Mouse (Mus musculus): Measurements from ENCODE around the gene Cilp.

Gene Cilp

DNA sequence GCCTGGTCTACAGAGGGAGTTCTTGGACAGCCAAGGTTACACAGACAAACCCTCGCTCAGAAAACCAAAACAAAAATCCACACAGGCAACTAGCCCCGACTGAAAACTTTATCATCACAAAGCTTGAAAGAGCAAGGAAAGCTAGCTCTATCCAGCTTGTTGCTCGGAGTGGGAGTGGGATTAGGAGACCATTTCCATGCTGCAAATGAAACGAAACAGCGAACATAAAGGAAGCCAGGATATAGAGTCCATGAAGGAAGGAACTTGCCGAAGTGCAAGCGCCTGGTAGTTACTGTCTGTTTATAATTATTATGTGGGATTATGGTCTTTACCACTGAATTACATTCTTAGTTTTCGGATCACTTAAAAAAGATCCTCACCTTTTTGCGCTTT lies 28.6 kb downstream of the Cilp start:
- DNase-seq (ENCODE audit: low read depth, low spot score): no peak

DNA sequence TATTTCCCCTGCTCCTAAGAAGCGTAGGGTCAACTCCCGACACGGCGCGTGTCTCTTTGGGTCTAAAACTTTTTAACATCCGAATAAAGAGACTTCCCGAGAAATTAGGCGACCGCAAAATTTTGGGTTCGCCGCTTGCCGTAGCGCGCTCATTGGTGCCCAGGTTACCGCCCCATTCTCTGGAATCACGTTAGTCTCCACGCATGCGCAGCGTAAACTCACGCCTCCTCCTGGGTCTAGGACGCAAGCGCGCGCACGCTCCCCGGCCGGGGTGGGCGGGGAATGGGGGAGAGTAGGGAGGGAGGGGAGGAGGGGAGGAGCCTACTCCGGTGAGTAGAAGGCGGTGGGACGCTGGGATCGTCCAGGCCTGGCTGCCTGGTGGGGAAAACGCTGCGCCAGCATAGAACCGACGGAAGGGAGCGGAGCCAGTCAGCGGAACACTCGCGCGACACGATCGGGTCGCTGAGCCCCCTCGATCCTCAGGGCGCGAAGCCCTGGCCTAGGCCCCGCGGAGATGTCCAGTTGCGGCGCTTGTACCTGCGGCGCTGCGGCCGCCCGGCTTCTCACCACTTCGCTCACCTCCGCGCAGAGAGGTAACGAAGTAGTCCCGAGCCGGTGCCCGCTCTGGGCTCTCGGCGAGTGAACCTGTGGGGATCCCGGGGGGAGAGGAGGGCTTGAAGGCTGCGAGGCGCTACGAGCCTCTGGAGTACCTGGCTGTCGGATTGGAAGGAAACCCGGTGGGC lies 29.2 kb downstream of the Cilp start, which contains the start of gene Clpx:
Gene Clpx, plus strand, starts transcription at position 288 of the 743 bp plus-strand sequence.
- peak; percentile 99 for DNase-seq (ENCODE audit: low read depth, low spot score)

DNA sequence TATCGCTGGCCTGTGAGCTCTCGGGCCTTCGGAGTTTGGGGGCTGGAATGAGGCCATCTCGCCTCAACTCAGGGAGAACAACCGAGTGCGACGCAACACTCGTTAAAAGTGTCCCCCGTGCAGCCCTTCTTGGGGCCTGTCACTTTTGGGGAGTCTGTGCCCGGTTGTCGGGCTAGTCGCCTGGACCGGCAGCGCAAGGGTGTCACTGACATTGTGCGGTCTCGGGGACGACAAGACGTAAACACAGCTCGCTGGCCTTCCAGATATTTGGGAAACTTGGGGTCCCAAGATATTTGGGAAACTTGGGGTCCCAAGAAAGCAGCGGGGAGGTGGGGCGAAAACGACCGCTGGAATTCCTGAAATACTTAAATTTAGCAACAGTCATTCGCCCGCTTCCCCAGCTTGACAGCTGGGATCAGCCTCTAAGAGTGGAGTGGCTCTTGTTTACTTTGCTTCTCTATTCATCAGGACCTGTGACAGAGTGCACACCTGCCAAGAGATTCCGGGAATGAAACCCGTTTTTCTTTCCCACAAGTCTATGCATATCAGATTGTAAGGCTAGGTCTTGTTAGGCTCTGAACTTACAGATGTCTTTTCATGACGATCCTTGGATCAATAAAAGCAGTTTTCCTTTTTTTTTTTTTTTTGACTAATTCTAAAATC lies 29.9 kb downstream of the Cilp start:
- no peak for DNase-seq (ENCODE audit: low read depth, low spot score)

DNA sequence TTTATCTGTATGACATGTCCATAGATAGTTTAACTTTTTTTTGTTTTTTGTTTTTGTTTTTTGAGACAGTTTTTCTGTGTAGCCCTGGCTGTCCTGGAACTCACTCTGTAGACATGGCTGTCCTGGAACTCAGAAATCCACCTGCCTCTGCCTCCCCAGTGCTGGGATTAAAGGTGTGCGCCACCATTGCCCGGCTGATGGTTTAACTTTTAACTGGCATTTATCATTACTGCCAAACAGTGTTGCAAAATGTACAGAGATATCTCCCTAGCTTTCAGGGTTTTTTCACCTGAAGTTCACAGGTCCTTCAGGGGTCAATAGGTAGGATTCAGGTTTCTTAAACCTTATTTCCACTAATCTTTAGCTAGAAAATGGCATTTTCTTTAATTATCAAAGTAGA lies 32.1 kb downstream of the Cilp start:
- DNase-seq (ENCODE audit: low read depth, low spot score): no peak

DNA sequence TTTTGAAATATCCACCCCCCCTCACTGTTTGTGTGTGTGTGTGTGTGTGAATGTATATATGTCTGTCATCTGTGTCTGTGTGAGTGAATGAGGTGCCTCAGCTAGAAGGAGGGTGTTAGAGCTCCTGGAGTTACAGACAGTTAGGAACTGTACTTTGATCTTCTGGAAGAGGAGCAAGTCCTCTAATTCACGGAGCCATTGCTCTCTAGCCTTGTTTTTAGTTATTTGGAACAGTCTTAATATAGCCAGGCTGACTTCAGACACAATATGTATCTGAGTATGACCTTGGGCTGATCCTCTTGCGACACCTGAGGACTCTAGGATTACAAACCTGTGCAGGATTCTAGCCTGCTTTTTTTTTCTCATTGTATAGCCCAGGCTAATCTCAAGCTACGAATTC lies 33.8 kb downstream of the Cilp start:
- DNase-seq (ENCODE audit: low read depth, low spot score): no peak

DNA sequence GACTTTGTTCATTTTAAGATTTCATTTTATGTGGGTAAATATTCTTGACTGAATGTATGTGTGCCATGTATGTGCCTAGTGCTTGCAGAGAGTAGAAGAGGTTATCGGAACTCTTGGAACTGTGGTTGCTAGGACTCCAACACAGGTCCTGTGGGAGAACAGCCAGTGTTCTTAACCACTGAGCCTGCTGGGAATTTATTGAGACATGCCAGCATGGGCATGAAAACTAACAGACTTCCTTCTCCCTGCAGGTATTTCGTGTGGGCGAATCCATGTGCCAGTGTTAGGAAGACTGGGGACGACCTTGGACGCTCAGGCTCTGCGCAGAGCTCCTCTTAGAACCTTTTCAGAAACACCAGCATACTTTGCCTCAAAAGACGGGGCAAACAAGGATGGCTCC lies 34.7 kb downstream of the Cilp start:
- no peak for DNase-seq (ENCODE audit: low read depth, low spot score)

DNA sequence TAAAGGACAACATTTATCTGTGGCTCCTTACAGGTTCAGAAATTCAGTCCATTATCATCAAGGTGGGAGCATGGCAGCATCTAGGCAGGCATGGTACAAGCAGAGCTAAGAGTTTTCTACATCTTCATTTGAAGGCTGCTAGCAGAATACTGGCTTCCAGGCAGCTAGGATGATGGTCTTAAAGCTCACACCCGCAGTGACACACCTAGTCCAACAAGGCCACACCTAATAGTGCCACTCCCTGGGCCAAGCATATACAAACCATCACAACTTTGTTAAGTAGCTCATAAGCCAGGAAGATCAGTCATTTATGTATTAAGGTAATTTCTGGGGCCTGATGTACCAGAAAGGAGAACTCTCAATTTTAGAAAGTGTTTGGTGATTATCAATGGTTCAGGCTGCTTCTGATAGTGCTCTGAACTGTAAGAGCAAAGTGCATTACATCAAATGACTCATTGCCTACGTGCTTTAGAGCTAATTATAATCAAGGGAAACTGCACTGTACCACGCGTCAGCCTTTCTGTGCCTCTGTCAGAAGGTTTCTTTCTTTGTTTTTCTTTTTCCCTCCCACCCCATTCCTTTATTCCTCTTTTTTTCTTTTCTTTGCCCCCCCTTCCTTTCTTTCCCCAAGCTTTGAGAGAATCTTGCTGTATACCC lies 37.5 kb downstream of the Cilp start:
- DNase-seq (ENCODE audit: low read depth, low spot score): no peak

DNA sequence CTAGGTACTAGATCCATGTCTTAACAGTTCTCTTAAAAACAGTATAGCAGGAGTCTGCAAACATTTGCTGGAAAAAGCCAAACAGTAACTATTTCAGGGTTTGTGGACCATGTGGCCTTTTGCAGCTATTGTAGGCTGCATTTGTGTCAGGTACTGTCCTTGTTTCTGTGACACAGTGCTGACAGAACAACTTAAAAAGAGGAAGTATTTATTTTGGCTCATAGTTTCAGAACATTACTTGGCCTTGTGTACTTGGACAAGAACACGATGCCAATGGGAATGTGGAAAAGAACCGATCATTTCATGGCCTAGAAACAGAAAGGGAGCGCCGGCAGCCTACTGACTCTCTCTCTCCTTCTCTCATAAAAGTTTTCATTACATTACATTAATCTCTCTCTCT lies 38.6 kb downstream of the Cilp start:
- no peak for DNase-seq (ENCODE audit: low read depth, low spot score)

DNA sequence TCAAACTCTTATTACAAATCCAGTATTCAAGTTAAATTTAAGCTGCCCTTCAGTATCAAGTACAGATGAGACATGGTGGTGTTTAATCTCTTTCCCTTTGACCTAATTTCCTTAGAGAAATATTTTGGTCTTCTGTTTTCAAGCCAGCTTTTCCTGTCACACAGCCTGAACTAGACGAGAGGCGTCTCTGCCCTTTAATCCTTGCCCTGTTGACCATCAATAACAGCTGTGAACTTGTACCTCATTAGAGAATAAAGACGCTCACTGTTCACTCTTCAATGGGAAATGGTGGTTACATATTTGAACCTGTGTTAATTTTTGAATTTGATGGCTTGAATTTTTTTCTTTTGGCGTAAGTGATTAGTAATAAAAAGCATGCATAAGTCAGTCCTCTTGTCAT lies 39.3 kb downstream of the Cilp start:
- DNase-seq (ENCODE audit: low read depth, low spot score): no peak

DNA sequence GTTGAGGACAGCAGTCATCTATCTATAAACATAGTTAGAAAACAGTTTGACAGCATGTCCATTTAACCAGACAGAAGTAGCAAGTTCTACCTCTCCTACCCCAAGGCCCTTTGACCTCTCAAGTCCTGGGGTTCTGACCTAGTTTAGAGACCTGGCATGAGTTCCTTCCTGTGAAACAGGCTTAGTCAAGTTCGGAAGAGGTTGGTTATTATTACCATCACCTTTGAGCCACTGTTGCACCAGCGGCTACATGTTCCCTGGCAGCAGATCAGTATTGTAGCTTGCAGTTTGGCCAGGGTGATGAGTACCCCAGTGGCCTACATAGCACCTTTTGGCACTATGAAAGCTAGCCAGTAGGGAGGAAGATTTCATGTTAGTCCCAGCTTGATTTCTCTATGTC lies 41.7 kb downstream of the Cilp start:
- no peak for DNase-seq (ENCODE audit: low read depth, low spot score)

DNA sequence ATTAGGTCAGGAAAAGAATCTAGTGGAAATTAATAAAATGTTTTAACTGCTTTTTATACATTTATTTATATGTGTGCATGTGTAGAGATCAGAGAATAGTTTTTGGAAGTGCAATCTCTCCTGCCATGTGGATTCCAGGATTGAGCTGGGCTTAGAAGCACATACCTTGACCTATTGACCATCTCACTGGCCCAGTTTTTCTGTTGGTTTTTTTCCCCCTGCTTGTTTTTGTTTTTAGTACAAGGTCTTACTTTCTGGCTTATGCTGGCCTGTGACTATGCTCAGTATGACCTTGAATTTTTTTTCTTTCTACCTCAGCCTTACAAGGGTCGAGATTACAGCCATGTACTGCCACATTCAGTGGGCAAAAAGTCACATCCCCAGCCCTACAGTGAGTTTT lies 43.0 kb downstream of the Cilp start:
- DNase-seq (ENCODE audit: low read depth, low spot score): no peak

DNA sequence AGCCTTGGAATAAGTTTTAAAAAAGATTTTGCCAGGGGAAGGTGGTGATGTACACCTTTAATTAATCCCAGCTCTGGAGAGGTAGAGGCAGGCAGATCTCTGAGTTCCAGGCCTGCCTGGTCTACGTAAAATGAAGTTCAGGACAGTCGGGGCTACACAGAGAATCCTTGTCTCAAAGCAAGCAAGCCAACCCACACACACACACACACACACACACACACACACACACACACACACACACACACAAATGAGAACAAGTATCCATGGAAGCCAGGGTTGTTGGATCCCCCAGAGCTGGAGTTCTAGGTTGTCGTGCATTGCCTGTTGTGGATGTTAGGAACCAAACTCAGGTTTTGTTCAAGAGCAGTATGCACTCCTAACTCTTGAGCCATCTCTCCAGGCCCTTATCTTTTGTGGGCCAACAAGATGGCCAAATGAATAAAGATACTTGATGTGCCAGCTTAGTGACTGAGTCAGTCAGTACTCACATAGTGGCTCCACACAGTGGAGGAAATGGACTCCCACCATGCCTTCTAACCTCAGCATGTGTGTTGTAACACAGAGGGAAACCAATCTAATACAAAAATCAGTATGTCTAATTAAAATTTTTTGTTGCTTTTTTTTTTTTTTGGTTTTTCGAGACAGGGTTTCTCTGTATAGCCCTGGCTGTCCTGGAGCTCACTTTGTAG lies 47.8 kb downstream of the Cilp start:
- DNase-seq (ENCODE audit: low read depth, low spot score): peak; percentile 8

DNA sequence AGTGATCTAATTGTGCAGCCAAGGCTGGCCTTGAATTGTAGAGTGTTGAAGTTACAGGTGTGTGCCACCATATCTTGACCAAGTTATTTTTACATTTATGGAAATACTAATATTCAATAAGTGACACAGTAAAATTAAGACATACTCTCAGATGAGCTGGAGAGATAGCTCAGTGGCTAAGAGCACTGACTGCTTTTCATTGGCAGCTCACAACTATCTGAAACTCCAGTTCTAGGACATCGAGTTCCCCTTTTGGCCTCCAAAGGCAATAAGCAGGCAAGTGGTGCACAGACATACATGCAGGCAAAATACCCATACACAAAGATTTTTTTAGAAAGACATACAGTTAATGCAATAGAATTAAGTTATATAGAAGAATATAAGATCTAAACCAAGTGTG lies 48.9 kb downstream of the Cilp start:
- no peak for DNase-seq (ENCODE audit: low read depth, low spot score)

DNA sequence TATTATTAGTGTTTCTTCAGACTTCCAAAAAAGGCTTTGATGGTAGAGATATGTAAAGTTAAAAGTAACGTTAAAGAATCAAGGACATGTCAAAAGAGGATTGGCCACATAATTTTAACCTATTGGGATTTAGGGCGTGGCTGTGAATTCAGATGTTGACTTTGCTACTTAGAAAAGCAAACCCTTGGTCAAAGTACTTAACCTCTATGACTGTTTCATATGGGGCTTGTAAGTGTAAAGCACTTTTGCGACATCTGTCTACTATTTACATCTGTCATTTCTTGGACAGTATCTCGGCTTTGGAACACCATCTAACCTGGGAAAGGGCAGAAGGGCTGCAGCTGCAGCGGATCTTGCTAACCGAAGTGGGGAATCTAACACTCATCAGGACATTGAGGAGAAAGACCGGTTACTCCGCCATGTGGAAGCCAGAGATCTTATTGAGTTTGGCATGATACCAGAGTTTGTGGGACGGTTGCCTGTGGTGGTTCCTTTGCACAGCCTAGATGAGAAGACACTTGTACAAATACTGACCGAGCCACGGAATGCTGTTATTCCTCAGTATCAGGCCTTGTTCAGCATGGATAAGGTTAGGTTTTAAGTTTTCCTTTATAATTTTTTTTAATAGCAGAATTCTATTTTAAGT lies 57.4 kb downstream of the Cilp start:
- DNase-seq (ENCODE audit: low read depth, low spot score): no peak

DNA sequence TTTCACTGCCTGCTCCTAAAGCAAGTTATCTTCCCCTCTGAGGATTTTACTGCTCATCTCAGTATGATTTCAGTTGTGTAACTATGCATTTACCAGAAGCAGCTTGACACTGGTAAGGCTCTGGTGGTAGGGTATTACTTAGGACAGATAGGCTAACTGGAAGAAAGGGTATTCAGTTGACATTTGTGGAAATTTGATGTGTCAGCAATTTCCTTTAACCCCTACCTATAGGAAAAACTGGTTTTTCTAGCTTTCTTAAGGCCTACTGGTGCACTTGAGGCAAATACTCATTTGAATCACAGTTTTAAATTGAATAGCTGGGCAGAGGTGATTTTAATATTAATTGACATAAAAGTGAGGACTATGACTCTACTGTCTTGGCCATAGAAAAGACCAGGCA lies 61.0 kb downstream of the Cilp start:
- DNase-seq (ENCODE audit: low read depth, low spot score): no peak

DNA sequence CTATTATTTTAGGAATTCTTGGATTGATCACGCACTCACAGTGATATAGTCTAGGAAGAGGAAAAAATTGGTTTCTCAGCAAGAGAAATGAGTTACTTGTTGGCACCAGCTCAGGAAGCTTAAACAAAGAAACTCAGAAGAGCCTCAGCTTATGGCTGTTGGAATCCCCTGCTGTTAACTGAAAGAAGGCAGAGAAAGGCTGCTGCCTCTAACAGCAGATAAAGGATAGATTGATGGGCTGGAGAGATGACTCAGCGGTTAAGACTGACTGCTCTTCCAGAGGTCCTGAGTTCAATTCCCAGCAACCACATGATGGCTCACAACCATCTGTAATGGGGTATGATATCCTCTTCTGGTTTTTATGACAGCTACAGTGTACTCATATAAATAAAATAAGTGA lies 62.4 kb downstream of the Cilp start:
- no peak for DNase-seq (ENCODE audit: low read depth, low spot score)

Measured in CD4-positive, CD25-positive, alpha-beta regulatory T cell, adult 2 months (primary cell).